ENCODE assay signal across 12 mouse cellular contexts in genomic region chr15:79409077-79409573, GRCm38 (mm10). TPM values are rescaled to one million over a fixed set of nuclear protein-coding genes. Genes with fewer than 3 reads are reported as not detected.
DNase-seq lines count a peak whose midpoint lies in the region; ATAC-seq lines count a peak whose summit lies in the region.
"Had no signal": no experiment of that assay in that cellular context is flagged by ENCODE, and none has a peak within 500 bp of the region (broad histone marks: within the 10 kb centered on the region; RNA-seq: fewer than 3 reads in every experiment).

No protein-coding gene starts in this region.

- peak; percentile 92 for DNase-seq in heart, adult 11 months
- DNase-seq in heart, adult 18-20 months: no peak
- DNase-seq in liver (no peak), NIH3T3 (ENCODE audit: low read depth) (peak; percentile 41)
- DNase-seq in frontal cortex, adult 2 months (ENCODE audit: extremely low spot score in 1 of 2, low spot score in 1 of 2): no peak
- no peak for DNase-seq in layer of hippocampus, adult 9-10 months (ENCODE audit: low spot score)
- DNase-seq: thymus, adult 18-20 months had no signal

- WGBS in liver, embryonic 12.5 days (ENCODE audit: insufficient replicate concordance): 39% methylated on average over 4 of the region's 4 CpGs
- 6% methylated on average over 4 of the region's 4 CpGs for WGBS in macrophage (ENCODE audit: missing documents)

- H3K27me3 ChIP-seq in liver, embryonic 12.5 days (replicated peaks): peaks cover 13% of the 10 kb centered on the region; the same call in 1 of the 2 replicates
- H3K27me3 ChIP-seq: limb, embryonic 15.5 days had no signal

- no peaks in the 10 kb centered on the region for H3K9me3 ChIP-seq in liver, embryonic 12.5 days (replicated peaks)
- H3K9me3 ChIP-seq: hindbrain, embryonic 13.5 days; limb, embryonic 15.5 days had no signal

- H3K4me3 ChIP-seq in liver, embryonic 12.5 days: no peak overlapping the region
- peak overlapping the region; percentile 20 for H3K4me3 ChIP-seq in macrophage (ENCODE audit: inconsistent target)
- H3K4me3 ChIP-seq: hindbrain, embryonic 13.5 days; limb, embryonic 15.5 days had no signal

- no peak for ATAC-seq in liver, embryonic 12.5 days

- H3K79me2 ChIP-seq in macrophage (ENCODE audit: inconsistent target): no peaks in the 10 kb centered on the region

- peaks cover 13% of the 10 kb centered on the region for H3K4me1 ChIP-seq in liver, embryonic 12.5 days

- peak overlapping the region; percentile 40; the same call in 1 of the 2 replicates for H3K27ac ChIP-seq in liver, embryonic 12.5 days
- H3K27ac ChIP-seq in macrophage: peak overlapping the region; percentile 70
- H3K27ac ChIP-seq: hindbrain, embryonic 13.5 days; kidney, postnatal 0 days; limb, embryonic 15.5 days had no signal

- no peak overlapping the region for H3K4me2 ChIP-seq in liver, embryonic 12.5 days
- H3K4me2 ChIP-seq: hindbrain, embryonic 13.5 days; limb, embryonic 15.5 days had no signal

- no peak overlapping the region for H3K9ac ChIP-seq in liver, embryonic 12.5 days
- H3K9ac ChIP-seq: limb, embryonic 15.5 days had no signal

- H3K36me3 ChIP-seq in liver, embryonic 12.5 days: no peaks in the 10 kb centered on the region
- no peaks in the 10 kb centered on the region for H3K36me3 ChIP-seq in macrophage (ENCODE audit: inconsistent target)
- H3K36me3 ChIP-seq: hindbrain, embryonic 13.5 days; limb, embryonic 15.5 days had no signal

RNA-seq across cellular contexts. Expression of gene Tmem184b, which starts 5.8 kb away (rescaled TPM):
- 10 to 100 TPM; 34.8 to 36.7 TPM for total RNA-seq in heart, adult 18-20 months (2021)
- polyA plus RNA-seq in liver, embryonic 12.5 days (2016; fragmentation: Nextera tagmentation; extraction: Ambion mirVana): 16.4 and 19.0 TPM in 2 replicates
- 100 to 1,000 TPM in 4 of 26 experiments, 10 to 100 TPM in 22; 28.7 to 169 (median 80.3) TPM for total RNA-seq in macrophage (2018; cell fraction: chromatin; rRNA removed)
- total RNA-seq in macrophage (2018; cell fraction: cytosol; rRNA removed): 100 to 1,000 TPM in 7 of 26 experiments, 10 to 100 TPM in 19; 38.4 to 119 (median 77.1) TPM
- 100 to 1,000 TPM in 12 of 26 experiments, 10 to 100 TPM in 14; 36.9 to 193 (median 93.6) TPM for total RNA-seq in macrophage (2018; cell fraction: nucleus; rRNA removed)
- 40.4 to 55.8 TPM (median 48.1 TPM) in 3 replicates for polyA plus RNA-seq in macrophage (2018)
- 73.0 and 78.2 TPM in 2 replicates for polyA plus RNA-seq in frontal cortex, adult 2 months (2012; rRNA removed)

RNA-seq across cellular contexts. Expression of gene Csnk1e, which starts 46.2 kb away (rescaled TPM):
- total RNA-seq in heart, adult 18-20 months (2021): 10 to 100 TPM; 40.2 to 44.3 TPM
- polyA plus RNA-seq in liver, embryonic 12.5 days (2016; fragmentation: Nextera tagmentation; extraction: Ambion mirVana): 24.1 and 24.7 TPM in 2 replicates
- 100 to 1,000 TPM in 2 of 26 experiments, 10 to 100 TPM in 24; 18.7 to 105 (median 39.2) TPM for total RNA-seq in macrophage (2018; cell fraction: chromatin; rRNA removed)
- total RNA-seq in macrophage (2018; cell fraction: cytosol; rRNA removed): 10 to 100 TPM in 19 of 26 experiments, 1 to 10 TPM in 7; 7.5 to 33.2 (median 12.9) TPM
- total RNA-seq in macrophage (2018; cell fraction: nucleus; rRNA removed): 10 to 100 TPM; 12.9 to 82.8 (median 25.9) TPM
- polyA plus RNA-seq in macrophage (2018): 18.1 to 38.8 TPM (median 37.6 TPM) in 3 replicates
- 195 and 198 TPM in 2 replicates for polyA plus RNA-seq in frontal cortex, adult 2 months (2012; rRNA removed)

Comparison
In these comparisons a context has a peak if more than half of its experiments do, and no peak if none do; other contexts are left out.
1. DNase-seq: peak in heart, adult 11 months (single experiment) and NIH3T3 (single experiment); none in heart, adult 18-20 months (0 of 2), liver (single experiment), frontal cortex, adult 2 months (0 of 2) and layer of hippocampus, adult 9-10 months (single experiment).